Mouse (Mus musculus) neural tube, embryonic 12.5 days (tissue): ENCODE results near the gene G430095P16Rik. TPM values are rescaled to one million over a fixed set of nuclear protein-coding genes. Genes with fewer than 3 reads are reported as not detected.

ENCODE experiments used
- ATAC-seq: fragments of 200-750 bp; cut with Nextera tagmentation; 2 replicates; pipeline ENCODE4 v1.8.0; 2017; ENCODE audit warnings: low read depth, mild to moderate bottlenecking, moderate TSS enrichment, moderate library complexity; ENCODE audit not compliant: low FRiP score
- H3K27ac ChIP-seq: fragments of 300-500 bp; sonication (generic); 2 replicates; pipeline ENCODE4 v1.5.1; 2016
- H3K27me3 ChIP-seq: fragments of 300-500 bp; sonication (generic); replicated peaks from 2 replicates; pipeline ENCODE4 v1.6.1; 2016; ENCODE audit warnings: mild to moderate bottlenecking
- H3K36me3 ChIP-seq: fragments of 300-500 bp; sonication (generic); 2 replicates; pipeline ENCODE4 v1.6.1; 2016; ENCODE audit warnings: mild to moderate bottlenecking
- H3K4me1 ChIP-seq: fragments of 300-500 bp; sonication (generic); 2 replicates; pipeline ENCODE4 v1.6.1; 2016
- H3K4me2 ChIP-seq: fragments of 300-500 bp; sonication (generic); replicated peaks from 2 replicates; pipeline ENCODE4 v1.6.1; 2016; ENCODE audit warnings: mild to moderate bottlenecking
- H3K4me3 ChIP-seq: fragments of 300-500 bp; sonication (generic); 2 replicates; pipeline ENCODE4 v1.5.1; 2016
- H3K9ac ChIP-seq: fragments of 300-500 bp; sonication (generic); 2 replicates; pipeline ENCODE4 v1.6.1; 2016; ENCODE audit warnings: mild to moderate bottlenecking
- H3K9me3 ChIP-seq: fragments of 300-500 bp; sonication (generic); 2 replicates; pipeline ENCODE4 v1.6.1; 2016; ENCODE audit warnings: mild to moderate bottlenecking
- WGBS: fragments of 180-500 bp; shearing (Covaris S2); methylation state at CpG from one replicate; pipeline ENCODE4 v1.1.7; 2016; 5-methylcytosine and 5-hydroxymethylcytosine counted together
- polyA plus RNA-seq: library from polyadenylated mRNA; unstranded; fragments of >200 nt; fragmentation: Nextera tagmentation; extraction: Ambion mirVana; gene quantifications from 2 replicates; pipeline ENCODE4 v1.2.1, GENCODE M21; 2016

Gene G430095P16Rik
- 2.5 and 2.6 TPM in 2 replicates for polyA plus RNA-seq

DNA sequence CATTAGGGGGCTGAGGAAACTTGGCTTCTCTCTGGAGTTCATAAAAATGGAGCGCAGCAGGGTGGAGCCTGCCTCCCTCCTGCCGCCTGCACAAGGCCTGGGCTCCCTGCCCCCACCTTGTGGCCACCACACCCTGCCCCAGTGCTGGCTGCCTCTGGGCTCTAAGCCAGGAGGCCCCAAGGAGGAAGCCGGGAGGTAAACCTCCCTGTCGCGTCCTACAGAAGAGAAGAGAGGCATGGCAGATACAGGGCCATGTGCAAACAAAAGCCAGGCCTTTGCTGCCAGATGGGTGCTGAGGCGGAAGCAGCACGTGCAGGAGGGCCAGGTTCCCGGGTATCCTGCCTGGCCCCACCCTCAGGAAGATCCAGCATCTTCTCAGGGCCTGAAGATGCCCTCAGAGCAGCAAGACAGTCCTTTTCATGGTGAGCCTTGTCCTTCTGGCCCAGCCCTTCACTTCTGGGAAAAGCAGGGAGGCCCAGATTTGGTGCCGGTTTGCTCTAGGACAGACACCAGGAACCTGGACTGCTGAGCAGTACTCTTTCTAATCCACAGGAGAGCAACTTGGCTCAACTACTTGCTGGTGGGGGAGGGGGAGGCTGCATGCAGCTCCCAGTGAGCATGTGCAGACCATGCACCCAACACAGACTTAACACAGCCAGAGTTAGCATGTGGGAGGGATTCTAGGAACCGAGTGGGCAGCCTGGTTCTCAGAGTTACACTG, at the start of gene G430095P16Rik:
Gene G430095P16Rik, plus strand, starts transcription at position 158 of the 721 bp plus-strand sequence.
- H3K36me3 ChIP-seq: peaks cover 6% of the 10 kb centered on the region
- H3K4me3 ChIP-seq: no peak within 1 kb of the TSS
- H3K27ac ChIP-seq: peak within 1 kb of the TSS; percentile 65
- 29% methylated on average over 10 of the region's 10 CpGs for WGBS
- H3K4me2 ChIP-seq: peak within 1 kb of the TSS; percentile 18
- ATAC-seq: peak; percentile 67
- peaks cover 33% of the 10 kb centered on the region for H3K27me3 ChIP-seq
- H3K9ac ChIP-seq: peak within 1 kb of the TSS; percentile 26; the same call in 1 of the 2 replicates
- peaks cover 48% of the 10 kb centered on the region for H3K4me1 ChIP-seq
- H3K9me3 ChIP-seq: no peaks in the 10 kb centered on the region

DNA sequence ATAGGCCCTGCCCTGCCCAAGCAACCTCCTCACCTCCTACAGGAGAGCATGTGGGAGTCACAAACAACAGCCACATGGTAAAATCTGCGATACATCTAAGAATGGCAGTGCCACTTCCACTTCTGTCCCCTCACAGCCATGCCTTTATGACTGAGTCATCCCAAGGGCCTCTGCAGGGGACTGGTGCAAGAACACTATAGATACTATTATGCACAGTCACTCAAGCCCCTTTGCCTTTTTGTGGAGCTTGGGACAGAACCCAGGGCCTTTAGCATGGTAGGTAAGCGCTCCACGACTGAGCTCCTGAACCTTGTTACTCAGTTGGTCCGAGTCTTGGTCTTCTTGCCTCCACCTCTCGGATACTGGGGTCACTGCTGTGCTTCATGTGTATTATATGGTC, 45.5 kb upstream of the G430095P16Rik start:
- ATAC-seq: no peak
- Histone ChIP-seq H3K4me3 (no peak overlapping the region), H3K4me1 (no peaks in the 10 kb centered on the region), H3K27ac (no peak overlapping the region), H3K36me3 (peaks cover 53% of the 10 kb centered on the region), H3K27me3 (no peaks in the 10 kb centered on the region), H3K9me3 (no peaks in the 10 kb centered on the region), H3K4me2 (no peak overlapping the region), H3K9ac (no peak overlapping the region)
- WGBS: 92% methylated on average over 5 of the region's 5 CpGs

DNA sequence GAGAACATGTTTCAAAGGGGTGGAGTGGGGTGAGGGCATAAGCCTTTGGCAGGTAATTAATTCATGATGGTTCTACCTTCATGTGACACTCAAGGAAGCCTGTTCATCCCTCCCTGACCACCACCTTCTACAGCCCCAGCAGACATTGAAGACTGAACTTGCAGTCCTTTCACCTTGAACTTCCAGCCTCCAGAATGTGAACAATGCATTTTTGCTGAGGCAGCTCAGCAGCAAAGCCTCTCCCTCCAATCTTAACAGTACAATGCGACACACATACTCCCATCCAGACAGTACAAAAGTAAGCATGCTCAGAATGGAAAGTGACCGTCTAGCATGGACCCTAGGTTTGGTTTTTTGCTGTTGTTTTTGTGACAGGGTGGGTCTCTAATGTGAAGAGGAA, 41.3 kb upstream of the G430095P16Rik start:
- Histone ChIP-seq H3K9me3 (no peaks in the 10 kb centered on the region), H3K27me3 (no peaks in the 10 kb centered on the region), H3K4me3 (no peak overlapping the region), H3K27ac (no peak overlapping the region), H3K4me2 (no peak overlapping the region), H3K9ac (no peak overlapping the region), H3K36me3 (peaks cover 18% of the 10 kb centered on the region), H3K4me1 (peaks cover 25% of the 10 kb centered on the region)
- no peak for ATAC-seq
- 91% methylated on average over 2 of the region's 2 CpGs for WGBS

DNA sequence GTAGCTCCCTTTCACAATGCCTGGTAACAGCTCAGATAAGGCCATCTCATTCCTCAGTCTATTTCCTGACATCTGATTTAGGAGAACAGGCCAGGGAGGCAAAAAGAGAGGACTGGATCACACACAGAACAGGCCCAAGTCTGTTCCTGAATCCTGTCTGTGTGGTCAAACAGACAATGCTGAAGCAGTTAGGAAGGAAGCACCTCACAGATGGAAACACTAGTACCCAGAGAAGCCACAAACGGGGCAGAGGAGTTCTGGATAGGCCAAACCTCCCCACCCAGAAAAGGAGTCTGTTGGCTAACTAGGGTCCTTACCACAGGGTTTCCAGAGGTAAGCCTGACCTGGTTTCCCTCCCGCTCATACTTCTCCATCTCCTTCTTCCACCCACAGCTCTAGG, 40.5 kb upstream of the G430095P16Rik start:
- Histone ChIP-seq H3K4me3 (no peak overlapping the region), H3K4me1 (peaks cover 29% of the 10 kb centered on the region), H3K4me2 (no peak overlapping the region), H3K27ac (no peak overlapping the region), H3K9me3 (no peaks in the 10 kb centered on the region), H3K9ac (0 out of 2 replicates have a peak overlapping the region, but pooled peaks have one; percentile 8), H3K27me3 (no peaks in the 10 kb centered on the region), H3K36me3 (peaks cover 12% of the 10 kb centered on the region)
- 93% methylated on average over 2 of the region's 2 CpGs for WGBS
- no peak for ATAC-seq

DNA sequence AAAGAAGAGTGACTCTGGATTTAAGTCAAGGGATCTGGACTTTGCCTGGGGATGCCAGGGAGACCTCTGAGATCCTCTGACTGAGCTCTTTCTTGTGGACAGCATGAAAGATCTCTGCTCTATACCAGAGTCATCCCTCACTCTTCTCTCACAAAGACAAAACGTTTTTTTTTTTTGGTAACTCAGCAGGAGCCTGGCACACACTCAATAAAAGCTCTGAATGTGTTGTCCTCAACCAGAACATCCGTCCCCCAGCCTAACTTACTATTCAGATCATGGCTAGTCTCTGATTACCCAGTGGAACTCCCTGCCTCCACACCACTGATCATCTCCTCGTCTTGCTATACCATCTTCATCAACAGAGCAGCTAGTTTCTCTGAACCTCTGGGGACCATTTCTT, 38.3 kb upstream of the G430095P16Rik start:
- 23% methylated on average over 3 of the region's 3 CpGs for WGBS
- Histone ChIP-seq H3K9ac (no peak overlapping the region), H3K4me1 (peaks cover 38% of the 10 kb centered on the region), H3K36me3 (peaks cover 10% of the 10 kb centered on the region), H3K27me3 (no peaks in the 10 kb centered on the region), H3K9me3 (no peaks in the 10 kb centered on the region), H3K4me2 (peak overlapping the region; percentile 89; the same call in 1 of the 2 replicates), H3K4me3 (no peak overlapping the region), H3K27ac (no peak overlapping the region)
- no peak for ATAC-seq

DNA sequence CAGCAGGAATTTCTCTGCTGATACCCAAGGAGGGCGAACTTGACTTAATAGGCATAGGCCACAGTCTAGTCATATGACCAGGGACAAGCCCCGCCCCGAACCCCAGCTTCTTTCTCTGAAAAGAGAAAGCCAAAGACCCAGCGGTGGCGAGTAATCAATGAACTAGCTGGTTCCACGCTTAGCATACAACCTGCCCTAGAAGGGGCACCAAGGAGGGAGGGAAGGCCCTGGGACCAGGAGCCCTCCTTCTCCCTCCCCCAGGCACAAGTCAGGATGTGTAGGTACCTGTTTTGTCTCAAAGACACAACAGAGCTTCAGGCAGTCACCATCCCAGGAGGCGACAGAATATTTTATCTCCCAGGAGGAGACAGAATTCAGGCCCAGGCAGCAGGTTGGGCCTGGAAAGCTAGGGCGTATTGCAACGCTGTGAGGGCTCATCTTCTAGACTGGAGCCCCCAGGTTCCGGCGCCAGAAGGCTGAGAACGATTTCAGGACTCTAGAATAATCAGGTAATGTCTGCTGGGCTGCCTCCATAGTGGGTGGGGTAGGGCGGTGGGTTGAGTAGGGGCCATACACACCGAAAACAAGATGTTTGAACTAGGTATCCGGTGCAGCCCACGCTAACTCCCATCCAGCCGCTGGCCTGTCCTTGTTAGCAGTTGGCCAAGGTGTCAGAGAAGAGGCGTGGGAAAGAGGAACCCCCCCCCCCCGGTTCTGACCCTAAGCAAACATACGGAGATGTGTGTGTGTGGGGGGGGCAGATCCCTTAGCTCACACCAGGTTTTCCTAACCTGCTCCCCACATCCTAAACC, 36.4 kb upstream of the G430095P16Rik start, which contains the start of gene Trmt1:
Gene Trmt1, plus strand, starts transcription at position 117 of the 812 bp plus-strand sequence.
- no peaks in the 10 kb centered on the region for H3K27me3 ChIP-seq
- peaks cover 46% of the 10 kb centered on the region for H3K4me1 ChIP-seq
- H3K4me3 ChIP-seq: peak within 1 kb of the TSS; percentile 100
- ATAC-seq: 0 out of 2 replicates have a peak, but pooled peaks have one; percentile 9
- H3K27ac ChIP-seq: 0 out of 2 replicates have a peak within 1 kb of the TSS, but pooled peaks have one; percentile 90
- H3K36me3 ChIP-seq: peaks cover 15% of the 10 kb centered on the region
- 9% methylated on average over 20 of the region's 20 CpGs for WGBS
- H3K9ac ChIP-seq: peak within 1 kb of the TSS; percentile 99
- H3K4me2 ChIP-seq: peak within 1 kb of the TSS; percentile 89
- H3K9me3 ChIP-seq: no peaks in the 10 kb centered on the region

DNA sequence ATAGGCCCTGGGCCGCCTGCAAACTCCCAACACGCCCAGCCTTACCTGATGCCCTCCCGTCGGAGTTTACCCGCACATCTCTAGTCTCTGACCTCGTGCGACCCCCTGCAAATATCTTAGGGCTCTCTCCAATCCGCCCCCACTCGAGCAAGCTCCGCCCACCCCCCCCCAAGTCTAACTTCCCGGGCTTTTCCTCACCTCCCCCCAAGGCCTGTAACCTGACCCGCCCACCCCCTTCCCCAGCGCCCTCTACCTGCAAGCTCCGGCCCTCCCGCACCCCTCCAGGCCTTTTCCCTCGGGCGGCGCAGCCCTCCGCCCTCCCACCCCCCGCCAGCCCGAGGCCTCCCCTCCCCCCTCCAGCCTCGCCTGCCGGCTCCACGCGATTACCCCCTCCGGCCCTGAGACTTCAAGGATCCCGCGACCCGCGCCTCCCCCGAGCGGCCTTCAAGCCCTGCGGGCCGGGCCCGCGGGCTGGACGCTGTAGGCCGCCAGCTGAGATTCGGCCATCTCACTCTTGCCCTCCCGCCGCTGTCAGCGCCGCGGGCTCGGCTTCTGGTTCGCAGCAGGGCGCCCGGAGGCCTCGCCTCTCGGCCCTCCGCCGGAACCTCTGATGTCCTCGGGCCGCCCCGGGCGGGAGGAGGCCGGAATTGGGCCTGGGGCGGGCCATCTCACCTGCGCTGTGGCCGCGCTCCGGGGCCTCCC, 35.7 kb upstream of the G430095P16Rik start:
- Histone ChIP-seq H3K9me3 (no peaks in the 10 kb centered on the region), H3K27me3 (no peaks in the 10 kb centered on the region), H3K36me3 (peaks cover 18% of the 10 kb centered on the region), H3K27ac (peak overlapping the region; percentile 90), H3K9ac (peak overlapping the region; percentile 99), H3K4me2 (peak overlapping the region; percentile 89), H3K4me3 (peak overlapping the region; percentile 100), H3K4me1 (peaks cover 46% of the 10 kb centered on the region)
- under 1% methylated on average over 59 of the region's 62 CpGs for WGBS
- peak; percentile 49 for ATAC-seq

DNA sequence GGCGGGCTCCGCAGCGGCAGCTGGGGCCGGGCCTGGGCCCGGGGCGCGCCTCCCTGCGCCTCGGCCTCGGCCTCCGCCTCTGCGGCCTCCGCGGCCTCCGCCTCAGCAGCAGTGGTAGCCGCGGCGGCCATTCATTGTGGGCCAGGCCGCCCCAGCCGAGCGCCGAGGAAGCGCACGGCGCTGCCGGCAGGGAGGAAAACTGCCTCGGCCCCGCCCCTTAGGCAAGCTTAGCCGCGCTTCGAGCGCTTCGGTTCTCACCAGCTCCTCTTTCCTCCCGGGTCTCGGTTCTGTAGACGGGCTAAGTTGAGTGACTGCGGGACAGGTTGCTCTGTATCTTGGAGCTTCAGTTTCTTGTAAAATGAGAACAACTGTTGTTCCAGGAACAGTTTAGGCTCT, 35.1 kb upstream of the G430095P16Rik start, which contains the start of gene Nacc1:
Gene Nacc1, minus strand, starts transcription at position 158 of the 396 bp plus-strand sequence.
- peak within 1 kb of the TSS; percentile 89 for H3K4me2 ChIP-seq
- H3K9me3 ChIP-seq: no peaks in the 10 kb centered on the region
- under 1% methylated on average over 35 of the region's 37 CpGs for WGBS
- H3K4me1 ChIP-seq: peaks cover 46% of the 10 kb centered on the region
- peak within 1 kb of the TSS; percentile 100 for H3K4me3 ChIP-seq
- H3K9ac ChIP-seq: peak within 1 kb of the TSS; percentile 99
- H3K27ac ChIP-seq: peak within 1 kb of the TSS; percentile 90
- H3K27me3 ChIP-seq: no peaks in the 10 kb centered on the region
- peaks cover 18% of the 10 kb centered on the region for H3K36me3 ChIP-seq
- peak; percentile 82 for ATAC-seq

DNA sequence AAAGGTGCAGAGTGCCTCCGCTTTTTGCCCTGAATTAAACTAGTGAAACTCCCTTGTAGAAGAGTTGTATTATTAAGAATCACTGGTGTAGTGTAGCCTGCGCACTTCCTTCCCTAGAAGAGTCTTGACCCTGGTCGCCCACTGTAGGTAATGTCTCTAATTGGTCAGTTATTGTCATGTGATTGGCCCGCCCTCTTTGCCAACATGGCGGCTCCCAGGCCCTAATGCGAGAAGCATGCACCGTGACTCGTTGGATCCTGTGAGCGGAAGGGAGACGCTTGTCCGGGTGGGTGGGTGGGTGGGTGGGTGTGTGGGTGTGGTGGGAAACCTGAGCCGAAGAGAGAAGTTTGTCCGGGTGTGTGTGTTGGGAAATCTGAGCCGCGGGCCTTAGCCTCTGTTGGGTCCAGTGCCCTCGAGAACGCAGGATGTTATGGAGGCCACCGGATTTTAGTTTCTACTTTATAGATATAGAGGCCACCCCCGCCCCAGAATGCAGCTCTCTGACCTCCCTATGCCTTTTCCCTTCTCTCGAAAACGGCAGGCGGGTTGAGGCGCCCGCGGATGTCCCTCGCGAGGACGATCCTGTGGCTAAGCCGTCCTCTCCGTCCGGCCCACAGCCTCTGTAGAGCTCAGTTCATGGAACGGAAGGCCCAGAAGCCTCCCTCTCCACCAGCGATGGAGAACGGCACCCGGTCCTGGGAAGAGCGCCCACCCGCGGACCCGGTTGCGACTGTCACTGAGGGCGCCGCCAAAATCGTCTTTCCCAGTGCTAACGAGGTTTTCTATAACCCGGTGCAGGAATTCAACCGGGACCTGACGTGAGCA, 33.5 kb upstream of the G430095P16Rik start:
- Histone ChIP-seq H3K27ac (no peak overlapping the region), H3K4me2 (peak overlapping the region; percentile 89), H3K9me3 (no peaks in the 10 kb centered on the region), H3K4me1 (peaks cover 40% of the 10 kb centered on the region), H3K27me3 (no peaks in the 10 kb centered on the region), H3K36me3 (peaks cover 29% of the 10 kb centered on the region), H3K9ac (peak overlapping the region; percentile 57), H3K4me3 (peak overlapping the region; percentile 60)
- WGBS: under 1% methylated on average over 47 of the region's 47 CpGs
- ATAC-seq: peak; percentile 75

DNA sequence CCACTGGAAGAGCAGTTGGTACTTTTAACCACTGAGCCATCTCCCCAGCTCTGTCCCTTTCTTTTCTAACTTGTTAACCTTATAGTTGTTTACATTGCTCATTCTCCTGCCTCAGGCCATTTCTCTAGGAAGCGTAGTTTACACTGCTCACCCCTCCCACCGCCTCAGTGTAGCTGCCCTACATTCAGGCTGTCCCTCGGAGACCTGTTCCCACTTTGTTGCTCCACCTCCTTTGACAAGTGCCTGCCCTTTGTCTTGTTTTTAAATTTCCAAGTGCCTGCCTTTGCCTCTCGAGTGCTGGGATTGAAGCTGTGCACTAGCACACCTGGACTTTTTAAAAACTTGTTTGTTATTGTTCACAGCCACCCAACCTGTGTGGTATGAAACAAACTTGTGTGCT, 29.5 kb upstream of the G430095P16Rik start:
- Histone ChIP-seq H3K9ac (no peak overlapping the region), H3K9me3 (no peaks in the 10 kb centered on the region), H3K36me3 (peaks cover 62% of the 10 kb centered on the region), H3K27me3 (no peaks in the 10 kb centered on the region), H3K27ac (no peak overlapping the region), H3K4me1 (peaks cover 14% of the 10 kb centered on the region), H3K4me2 (no peak overlapping the region), H3K4me3 (no peak overlapping the region)
- no peak for ATAC-seq
- 86% methylated on average over 4 of the region's 4 CpGs for WGBS

DNA sequence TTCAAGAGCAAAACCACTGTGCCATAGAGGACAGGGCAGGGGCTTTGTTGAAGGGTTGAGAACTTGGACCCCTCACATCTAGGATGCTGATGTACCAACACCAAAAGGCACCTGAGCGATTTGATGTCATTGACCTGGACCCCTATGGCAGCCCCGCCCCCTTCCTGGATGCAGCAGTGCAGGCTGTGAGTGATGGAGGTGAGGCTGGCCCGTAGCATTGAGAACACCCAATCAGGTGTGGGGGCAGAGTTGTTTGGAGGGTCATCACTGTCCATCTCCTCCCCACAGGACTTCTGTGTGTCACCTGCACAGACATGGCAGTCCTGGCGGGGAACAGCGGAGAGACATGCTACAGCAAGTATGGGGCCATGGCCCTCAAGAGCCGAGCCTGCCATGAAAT, 27.7 kb upstream of the G430095P16Rik start:
- peaks cover 3% of the 10 kb centered on the region for H3K4me1 ChIP-seq
- no peak overlapping the region for H3K9ac ChIP-seq
- no peak for ATAC-seq
- H3K36me3 ChIP-seq: peaks cover 75% of the 10 kb centered on the region
- no peak overlapping the region for H3K4me3 ChIP-seq
- no peaks in the 10 kb centered on the region for H3K9me3 ChIP-seq
- H3K4me2 ChIP-seq: no peak overlapping the region
- no peak overlapping the region for H3K27ac ChIP-seq
- WGBS: 87% methylated on average over 6 of the region's 6 CpGs
- H3K27me3 ChIP-seq: no peaks in the 10 kb centered on the region
